Mouse (Mus musculus): ENCODE measurements at regions not wholly inside any gene's neighbourhood (a gene's known extent, or its start where the extent isn't known, plus 50 kb on each side); places are given as distances from the start of the nearest gene placed in this dataset.

- WGBS = 90% methylated on average over 5 of the region's 5 CpGs
- Histone ChIP-seq H3K4me1 (ENCODE audit: control insufficient read depth, insufficient read depth, low read length) (no peaks in the 10 kb centered on the region), H3K27me3 (ENCODE audit: control insufficient read depth, insufficient read depth, low read depth, low read length) (no peaks in the 10 kb centered on the region), H3K9ac (ENCODE audit: low read depth, low read length) (no peak overlapping the region), H3K4me2 (ENCODE audit: low read length) (no peak overlapping the region), H3K9me3 (replicated peaks; ENCODE audit: control insufficient read depth, low read length, poor library complexity, severe bottlenecking) (no peaks in the 10 kb centered on the region), H3K4me3 (ENCODE audit: low read depth, low read length) (no peak overlapping the region), H3K27ac (ENCODE audit: low read length) (no peak overlapping the region), H3K36me3 (ENCODE audit: control insufficient read depth, insufficient read depth, low read length) (no peaks in the 10 kb centered on the region)
- ATAC-seq = no peak
Observed at GRCm38 (mm10) chr14:58168920-58169319, 98.6 kb downstream of the Fgf9 start.
